Mouse (Mus musculus) heart, postnatal 0 days (tissue): ENCODE data around the gene Zfp119a. TPM values are rescaled to one million over a fixed set of nuclear protein-coding genes. Genes with fewer than 3 reads are reported as not detected.

Experiments
- ATAC-seq: fragments of 200-750 bp; cut with Nextera tagmentation; 2 replicates; pipeline ENCODE4 v1.8.0; 2017; ENCODE audit warnings: low read depth, moderate number of reproducible peaks, moderate library complexity; ENCODE audit not compliant: insufficient read depth
- DNase-seq: peaks from one replicate; pipeline ENCODE4 v3.0.0-alpha.2; 2016; ENCODE audit warnings: low spot score
- H3K27ac ChIP-seq: fragments of 300-500 bp; sonication (generic); 2 replicates; pipeline ENCODE4 v1.5.1; 2014; ENCODE audit warnings: low read depth, mild to moderate bottlenecking
- H3K27me3 ChIP-seq: fragments of 300-500 bp; sonication (generic); 2 replicates; pipeline ENCODE4 v1.6.1; 2014; ENCODE audit warnings: low read length, mixed read lengths; ENCODE audit not compliant: control insufficient read depth, insufficient read depth
- H3K36me3 ChIP-seq: fragments of 300-500 bp; sonication (generic); replicated peaks from 2 replicates; pipeline ENCODE4 v1.6.1; 2014; ENCODE audit warnings: low read length, mixed read lengths; ENCODE audit not compliant: control insufficient read depth, insufficient read depth
- H3K4me1 ChIP-seq: fragments of 300-500 bp; sonication (generic); 2 replicates; pipeline ENCODE4 v1.6.1; 2014; ENCODE audit warnings: antibody characterized with exemption; ENCODE audit not compliant: control insufficient read depth, insufficient read depth
- H3K4me2 ChIP-seq: fragments of 300-500 bp; sonication (generic); 2 replicates; pipeline ENCODE4 v1.6.1; 2014; ENCODE audit warnings: low read depth, mild to moderate bottlenecking, low read length, moderate library complexity
- H3K4me3 ChIP-seq: fragments of 300-500 bp; sonication (generic); 2 replicates; pipeline ENCODE4 v1.5.1; 2014; ENCODE audit warnings: low read depth, low read length
- H3K9ac ChIP-seq: fragments of 300-500 bp; sonication (generic); replicated peaks from 2 replicates; pipeline ENCODE4 v1.6.1; 2014; ENCODE audit warnings: low read depth, low read length, mixed read lengths
- H3K9me3 ChIP-seq: fragments of 300-500 bp; sonication (generic); replicated peaks from 2 replicates; pipeline ENCODE4 v1.6.1; 2016; ENCODE audit warnings: low read length; ENCODE audit not compliant: control insufficient read depth
- CTCF ChIP-seq: IDR thresholded peaks from 2 replicates; pipeline ENCODE4 v1.5.1; 2016; ENCODE audit warnings: antibody characterized with exemption, control low read depth, low read depth
- EP300 ChIP-seq: IDR thresholded peaks from 2 replicates; pipeline ENCODE4 v1.6.1; 2016; ENCODE audit warnings: antibody characterized with exemption, low read depth
- WGBS: fragments of 180-500 bp; shearing (Covaris S2); extraction: QIAGEN DNeasy Blood & Tissue Kit; methylation state at CpG from one replicate; pipeline ENCODE4 v1.1.7; 2014; 5-methylcytosine and 5-hydroxymethylcytosine counted together
- polyA plus RNA-seq: library from polyadenylated mRNA; unstranded; fragments of >200 nt; fragmentation: Nextera tagmentation; extraction: Ambion mirVana; gene quantifications from 2 replicates; pipeline ENCODE4 v1.2.1, GENCODE M21; 2015
- total RNA-seq: library from RNA; depleted of rRNA; stranded (reverse); fragments of >200 nt; gene quantifications from 2 replicates; pipeline ENCODE4 v1.2.3, GENCODE M21; 2014; ENCODE audit warnings: low replicate concordance; rRNA removed

Zfp119a gene
- total and polyA plus RNA-seq, 2 experiments from 2014 or later: 0.08 to 5.4 TPM

- 80% methylated on average over 4 of the region's 4 CpGs for WGBS
Observed at GRCm38 (mm10) chr17:55816853-55817252, 61.9 kb downstream of the Zfp119a start.

More at GRCm38 (mm10) chr17:55816853-55817252, 61.9 kb downstream of the Zfp119a start:
- H3K27ac ChIP-seq: no peak overlapping the region
- no peaks in the 10 kb centered on the region for H3K27me3 ChIP-seq
- no peak overlapping the region for H3K4me3 ChIP-seq
- TF ChIP-seq CTCF: no peak
- TF ChIP-seq EP300: no peak
- no peaks in the 10 kb centered on the region for H3K4me1 ChIP-seq
- H3K4me2 ChIP-seq: no peak overlapping the region
- no peaks in the 10 kb centered on the region for H3K9me3 ChIP-seq
- H3K9ac ChIP-seq: no peak overlapping the region
- no peak for ATAC-seq
- H3K36me3 ChIP-seq: no peaks in the 10 kb centered on the region
- no peak for DNase-seq

Other genes starting within 250 kb of the Zfp119a start
- gene Pot1b, start 166.3 kb downstream of the Zfp119a start, total RNA-seq: 2.3 and 3.9 TPM in 2 replicates
- 2.8 and 3.3 TPM in 2 replicates for gene Pot1b, start 166.3 kb downstream of the Zfp119a start, polyA plus RNA-seq
- 0.04 and 0.08 TPM in 2 replicates for gene Adgre4, start 128.9 kb downstream of the Zfp119a start, total RNA-seq
- 0.20 and 0.23 TPM in 2 replicates for gene Adgre4, start 128.9 kb downstream of the Zfp119a start, polyA plus RNA-seq
- 3.1 and 8.2 TPM in 2 replicates for gene Zfp959, start 13.2 kb upstream of the Zfp119a start, total RNA-seq
- gene Zfp959, start 13.2 kb upstream of the Zfp119a start, polyA plus RNA-seq: 7.3 and 7.4 TPM in 2 replicates
- gene Zfp119b, start 70.6 kb upstream of the Zfp119a start, total RNA-seq: 2.9 and 3.8 TPM in 2 replicates
- gene Zfp119b, start 70.6 kb upstream of the Zfp119a start, polyA plus RNA-seq: 5.6 and 6.8 TPM in 2 replicates
- gene Ebi3, start 73.7 kb upstream of the Zfp119a start, total RNA-seq: not detected in 2 replicates
- gene Ebi3, start 73.7 kb upstream of the Zfp119a start, polyA plus RNA-seq: 0.37 and 1.1 TPM in 2 replicates
- 5.9 and 6.4 TPM in 2 replicates for gene Yju2, start 80.2 kb upstream of the Zfp119a start, total RNA-seq
- 12.3 and 12.8 TPM in 2 replicates for gene Yju2, start 80.2 kb upstream of the Zfp119a start, polyA plus RNA-seq
- gene Shd, start 91.5 kb upstream of the Zfp119a start, total RNA-seq: 7.5 and 11.7 TPM in 2 replicates
- gene Shd, start 91.5 kb upstream of the Zfp119a start, polyA plus RNA-seq: 5.0 and 5.7 TPM in 2 replicates
- not detected in 2 replicates for gene Fsd1, start 107.6 kb upstream of the Zfp119a start, total RNA-seq
- gene Fsd1, start 107.6 kb upstream of the Zfp119a start, polyA plus RNA-seq: 0.26 and 0.51 TPM in 2 replicates
- gene Stap2, start 126.7 kb upstream of the Zfp119a start, total RNA-seq: 14.3 and 23.7 TPM in 2 replicates
- 16.0 and 17.2 TPM in 2 replicates for gene Stap2, start 126.7 kb upstream of the Zfp119a start, polyA plus RNA-seq
- 100 and 114 TPM in 2 replicates for gene Mpnd, start 126.8 kb upstream of the Zfp119a start, total RNA-seq
- 42.5 and 42.9 TPM in 2 replicates for gene Mpnd, start 126.8 kb upstream of the Zfp119a start, polyA plus RNA-seq
- 45.8 and 61.1 TPM in 2 replicates for gene Sh3gl1, start 157.7 kb upstream of the Zfp119a start, total RNA-seq
- 43.5 and 49.5 TPM in 2 replicates for gene Sh3gl1, start 157.7 kb upstream of the Zfp119a start, polyA plus RNA-seq
- 2.8 and 8.3 TPM in 2 replicates for gene Chaf1a, start 161.5 kb upstream of the Zfp119a start, total RNA-seq
- gene Chaf1a, start 161.5 kb upstream of the Zfp119a start, polyA plus RNA-seq: 2.9 and 3.0 TPM in 2 replicates
- 67.5 and 68.1 TPM in 2 replicates for gene Ubxn6, start 196.1 kb upstream of the Zfp119a start, total RNA-seq
- gene Ubxn6, start 196.1 kb upstream of the Zfp119a start, polyA plus RNA-seq: 56.2 and 58.2 TPM in 2 replicates
- 23.9 and 35.9 TPM in 2 replicates for gene Hdgfl2, start 200.7 kb upstream of the Zfp119a start, total RNA-seq
- gene Hdgfl2, start 200.7 kb upstream of the Zfp119a start, polyA plus RNA-seq: 52.1 TPM in 2 replicates
- gene Plin4, start 230.9 kb upstream of the Zfp119a start, total RNA-seq: 47.4 and 88.5 TPM in 2 replicates
- 5.9 and 9.4 TPM in 2 replicates for gene Plin4, start 230.9 kb upstream of the Zfp119a start, polyA plus RNA-seq
- 23.3 and 58.8 TPM in 2 replicates for gene Plin5, start 238.7 kb upstream of the Zfp119a start, total RNA-seq
- gene Plin5, start 238.7 kb upstream of the Zfp119a start, polyA plus RNA-seq: 55.7 and 58.3 TPM in 2 replicates
- gene Lrg1, start 243.1 kb upstream of the Zfp119a start, total RNA-seq: 4.5 and 5.1 TPM in 2 replicates
- gene Lrg1, start 243.1 kb upstream of the Zfp119a start, polyA plus RNA-seq: 9.0 and 10.0 TPM in 2 replicates